Comparison of ENCODE assay signal across 11 mouse cellular contexts in genomic region chr1:161894553-161894952, GRCm38 (mm10). TPM values are rescaled to one million over a fixed set of nuclear protein-coding genes. Genes with fewer than 3 reads are reported as not detected.
A peak's percentile ranks its signal among the peaks of the same experiment; 100 is the strongest.
DNase-seq lines count a peak whose midpoint lies in the region; ATAC-seq and TF ChIP-seq lines count a peak whose summit lies in the region.
"Had no signal": no experiment of that assay in that cellular context is flagged by ENCODE, and none has a peak within 500 bp of the region (broad histone marks: within the 10 kb centered on the region; RNA-seq: fewer than 3 reads in every experiment).

No protein-coding gene starts in this region.

- DNase-seq in stomach, postnatal 0 days (ENCODE audit: low spot score), result no peak
- peak; percentile 52 for DNase-seq in liver, postnatal 0 days
- no peak for DNase-seq in hindbrain, embryonic 11.5 days (ENCODE audit: low spot score)
- DNase-seq in heart, postnatal 25 days (ENCODE audit: low spot score), result no peak
- DNase-seq in forebrain, embryonic 14.5 days (ENCODE audit: low spot score), result no peak
- DNase-seq: thymus, postnatal 36 days had no signal

- no peaks in the 10 kb centered on the region for H3K9me3 ChIP-seq in stomach, embryonic 14.5 days (ENCODE audit: control insufficient read depth, low read depth, low read length)
- no peaks in the 10 kb centered on the region for H3K9me3 ChIP-seq in stomach, postnatal 0 days (ENCODE audit: control insufficient read depth, low read length)
- H3K9me3 ChIP-seq in liver, postnatal 0 days (ENCODE audit: low read length), result no peaks in the 10 kb centered on the region
- no peaks in the 10 kb centered on the region for H3K9me3 ChIP-seq in hindbrain, embryonic 11.5 days (ENCODE audit: control insufficient read depth, low read length)
- H3K9me3 ChIP-seq in forebrain, embryonic 14.5 days (replicated peaks; ENCODE audit: control insufficient read depth, low read length), result no peaks in the 10 kb centered on the region
- H3K9me3 ChIP-seq: forebrain, embryonic 12.5 days; hindbrain, embryonic 13.5 days had no signal

- no peak overlapping the region for H3K9ac ChIP-seq in stomach, embryonic 14.5 days (replicated peaks; ENCODE audit: low read depth, low read length)
- no peak overlapping the region for H3K9ac ChIP-seq in stomach, postnatal 0 days (ENCODE audit: low read length)
- H3K9ac ChIP-seq in liver, postnatal 0 days (replicated peaks), result no peak overlapping the region
- H3K9ac ChIP-seq in hindbrain, embryonic 11.5 days (ENCODE audit: low read depth, low read length), result no peak overlapping the region
- H3K9ac ChIP-seq in forebrain, embryonic 14.5 days (ENCODE audit: low read length), result no peak overlapping the region
- H3K9ac ChIP-seq: forebrain, embryonic 12.5 days; hindbrain, embryonic 13.5 days had no signal

- no peak for TF ChIP-seq EP300 in stomach, postnatal 0 days (optimal IDR thresholded peaks at IDR 0.05)
- TF ChIP-seq EP300 in liver, postnatal 0 days (IDR thresholded peaks at IDR 0.05; ENCODE audit: low read depth), result peak; percentile 99

- no peaks in the 10 kb centered on the region for H3K36me3 ChIP-seq in stomach, embryonic 14.5 days (ENCODE audit: control insufficient read depth, insufficient read depth, low read length)
- no peaks in the 10 kb centered on the region for H3K36me3 ChIP-seq in stomach, postnatal 0 days (ENCODE audit: control insufficient read depth, insufficient read depth, low read length)
- no peaks in the 10 kb centered on the region for H3K36me3 ChIP-seq in liver, postnatal 0 days (replicated peaks; ENCODE audit: insufficient read depth, low read length)
- H3K36me3 ChIP-seq in hindbrain, embryonic 11.5 days (ENCODE audit: control insufficient read depth, insufficient read depth, low read length), result no peaks in the 10 kb centered on the region
- no peaks in the 10 kb centered on the region for H3K36me3 ChIP-seq in forebrain, embryonic 14.5 days (ENCODE audit: control insufficient read depth, insufficient read depth, low read length)
- H3K36me3 ChIP-seq: forebrain, embryonic 12.5 days; hindbrain, embryonic 13.5 days had no signal

- no peak overlapping the region for H3K4me3 ChIP-seq in stomach, embryonic 14.5 days (ENCODE audit: low read depth, low read length)
- H3K4me3 ChIP-seq in stomach, postnatal 0 days (ENCODE audit: low read depth, low read length), result no peak overlapping the region
- H3K4me3 ChIP-seq in liver, postnatal 0 days (ENCODE audit: low read depth, low read length), result 0 out of 2 replicates have a peak overlapping the region, but pooled peaks have one; percentile 20
- no peak overlapping the region for H3K4me3 ChIP-seq in hindbrain, embryonic 11.5 days (ENCODE audit: low read depth, low read length)
- no peak overlapping the region for H3K4me3 ChIP-seq in forebrain, embryonic 14.5 days (ENCODE audit: low read depth, low read length)
- H3K4me3 ChIP-seq: forebrain, embryonic 12.5 days; hindbrain, embryonic 13.5 days had no signal

- H3K4me2 ChIP-seq in stomach, embryonic 14.5 days (replicated peaks; ENCODE audit: low read depth, low read length), result no peak overlapping the region
- H3K4me2 ChIP-seq in stomach, postnatal 0 days (replicated peaks; ENCODE audit: low read depth), result no peak overlapping the region
- H3K4me2 ChIP-seq in liver, postnatal 0 days (ENCODE audit: low read depth, low read length), result peak overlapping the region; percentile 63
- H3K4me2 ChIP-seq in hindbrain, embryonic 11.5 days (replicated peaks; ENCODE audit: low read depth, low read length), result no peak overlapping the region
- no peak overlapping the region for H3K4me2 ChIP-seq in forebrain, embryonic 14.5 days (ENCODE audit: low read length)
- H3K4me2 ChIP-seq: forebrain, embryonic 12.5 days; hindbrain, embryonic 13.5 days had no signal

- WGBS in stomach, embryonic 14.5 days, result 33% methylated on average over 2 of the region's 2 CpGs
- 34% methylated on average over 2 of the region's 2 CpGs for WGBS in stomach, postnatal 0 days
- WGBS in liver, postnatal 0 days (ENCODE audit: insufficient replicate concordance), result 8% methylated on average over 2 of the region's 2 CpGs
- 73% methylated on average over 2 of the region's 2 CpGs for WGBS in hindbrain, embryonic 11.5 days
- WGBS in forebrain, embryonic 14.5 days, result 80% methylated on average over 2 of the region's 2 CpGs

- no peaks in the 10 kb centered on the region for H3K27me3 ChIP-seq in stomach, embryonic 14.5 days (ENCODE audit: control insufficient read depth, insufficient read depth, low read length)
- H3K27me3 ChIP-seq in stomach, postnatal 0 days (ENCODE audit: control insufficient read depth, insufficient read depth, low read length), result no peaks in the 10 kb centered on the region
- H3K27me3 ChIP-seq in liver, postnatal 0 days (ENCODE audit: insufficient read depth, low read length), result no peaks in the 10 kb centered on the region
- no peaks in the 10 kb centered on the region for H3K27me3 ChIP-seq in hindbrain, embryonic 11.5 days (ENCODE audit: control insufficient read depth, insufficient read depth, low read length)
- no peaks in the 10 kb centered on the region for H3K27me3 ChIP-seq in forebrain, embryonic 14.5 days (replicated peaks; ENCODE audit: control insufficient read depth, insufficient read depth, low read length)
- H3K27me3 ChIP-seq: forebrain, embryonic 12.5 days; hindbrain, embryonic 13.5 days had no signal

- no peak for TF ChIP-seq CTCF in stomach, postnatal 0 days (IDR thresholded peaks at IDR 0.05; ENCODE audit: low read depth)
- no peak for TF ChIP-seq CTCF in liver, postnatal 0 days (IDR thresholded peaks at IDR 0.05; ENCODE audit: low read depth)

- H3K4me1 ChIP-seq in stomach, embryonic 14.5 days (ENCODE audit: control insufficient read depth, insufficient read depth, low read length), result no peaks in the 10 kb centered on the region
- H3K4me1 ChIP-seq in stomach, postnatal 0 days (replicated peaks; ENCODE audit: control insufficient read depth, insufficient read depth), result no peaks in the 10 kb centered on the region
- peaks cover 40% of the 10 kb centered on the region for H3K4me1 ChIP-seq in liver, postnatal 0 days (ENCODE audit: insufficient read depth)
- no peaks in the 10 kb centered on the region for H3K4me1 ChIP-seq in hindbrain, embryonic 11.5 days (replicated peaks; ENCODE audit: control insufficient read depth, insufficient read depth, low read length)
- no peaks in the 10 kb centered on the region for H3K4me1 ChIP-seq in forebrain, embryonic 14.5 days (ENCODE audit: control insufficient read depth, insufficient read depth, low read length)
- H3K4me1 ChIP-seq: forebrain, embryonic 12.5 days had no signal

- intact Hi-C loops in heart, postnatal 25 days (cut with DNase I), result no loop called here

- ATAC-seq in stomach, embryonic 14.5 days (ENCODE audit: insufficient number of reproducible peaks, insufficient read depth, low FRiP score, low read depth), result peak; percentile 61; the same call in 1 of the 2 replicates
- no peak for ATAC-seq in stomach, postnatal 0 days (ENCODE audit: low FRiP score, low TSS enrichment)
- ATAC-seq in erythroblast, adult 5-6 weeks (replicated peaks; ENCODE audit: low FRiP score, poor library complexity, severe bottlenecking), result peak; percentile 90
- peak; percentile 97 for ATAC-seq in liver, postnatal 0 days
- no peak for ATAC-seq in hindbrain, embryonic 11.5 days (ENCODE audit: low FRiP score)
- ATAC-seq in forebrain, embryonic 14.5 days, result no peak

- no peak overlapping the region for H3K27ac ChIP-seq in stomach, embryonic 14.5 days (ENCODE audit: low read length)
- H3K27ac ChIP-seq in stomach, postnatal 0 days (replicated peaks), result no peak overlapping the region
- H3K27ac ChIP-seq in liver, postnatal 0 days (ENCODE audit: low read depth), result peak overlapping the region; percentile 95
- H3K27ac ChIP-seq in hindbrain, embryonic 11.5 days (ENCODE audit: low read depth, low read length), result no peak overlapping the region
- H3K27ac ChIP-seq in forebrain, embryonic 14.5 days (ENCODE audit: low read depth, low read length), result no peak overlapping the region
- H3K27ac ChIP-seq: forebrain, embryonic 12.5 days; hindbrain, embryonic 13.5 days; kidney, postnatal 0 days had no signal

RNA-seq across cellular contexts. Expression of gene Suco, which starts 18.1 kb away (rescaled TPM):
- 26.4 and 28.2 TPM in 2 replicates for polyA plus RNA-seq in stomach, embryonic 14.5 days (2014; fragmentation: Nextera tagmentation; extraction: Ambion mirVana)
- 10.9 and 11.4 TPM in 2 replicates for polyA plus RNA-seq in stomach, postnatal 0 days (2015; fragmentation: Nextera tagmentation; extraction: Ambion mirVana)
- total RNA-seq in erythroblast, adult 5-6 weeks (2015; ENCODE audit: low replicate concordance), result 214 and 222 TPM in 2 replicates
- total RNA-seq in erythroblast, adult 5-6 weeks (2017; ENCODE audit: low replicate concordance), result 600 and 746 TPM in 2 replicates
- 6.3 and 8.6 TPM in 2 replicates for polyA plus RNA-seq in liver, postnatal 0 days (2015; fragmentation: Nextera tagmentation; extraction: Ambion mirVana)
- 33.0 and 40.4 TPM in 2 replicates for polyA plus RNA-seq in hindbrain, embryonic 11.5 days (2014; fragmentation: Nextera tagmentation; extraction: Ambion mirVana)
- total RNA-seq in heart, postnatal 25 days (2021), result 10 to 100 TPM; 12.6 to 13.7 TPM
- 22.6 and 27.5 TPM in 2 replicates for polyA plus RNA-seq in forebrain, embryonic 14.5 days (2014; fragmentation: Nextera tagmentation; extraction: Ambion mirVana)

Comparison
In these comparisons a context has a peak if more than half of its experiments do, and no peak if none do; other contexts are left out.
1. ATAC-seq: peak in stomach, embryonic 14.5 days (single experiment), erythroblast, adult 5-6 weeks (single experiment) and liver, postnatal 0 days (single experiment); none in stomach, postnatal 0 days (single experiment), hindbrain, embryonic 11.5 days (single experiment) and forebrain, embryonic 14.5 days (single experiment).